Mouse (Mus musculus) midbrain, embryonic 15.5 days (tissue): ENCODE results near the gene Sftpa1. TPM values are rescaled to one million over a fixed set of nuclear protein-coding genes. Genes with fewer than 3 reads are reported as not detected.

Experiments used
- ATAC-seq: fragments of 200-750 bp; cut with Nextera tagmentation; replicated peaks from 2 replicates; pipeline ENCODE4 v1.8.0; 2017; ENCODE audit warnings: moderate TSS enrichment
- H3K27ac ChIP-seq: fragments of 300-500 bp; sonication (generic); 2 replicates; pipeline ENCODE4 v1.5.1; 2015; ENCODE audit warnings: mild to moderate bottlenecking, inconsistent platforms
- H3K27me3 ChIP-seq: fragments of 300-500 bp; sonication (generic); replicated peaks from 2 replicates; pipeline ENCODE4 v1.6.1; 2015; ENCODE audit warnings: inconsistent platforms
- H3K36me3 ChIP-seq: fragments of 300-500 bp; sonication (generic); replicated peaks from 2 replicates; pipeline ENCODE4 v1.6.1; 2015; ENCODE audit warnings: inconsistent platforms
- H3K4me1 ChIP-seq: fragments of 300-500 bp; sonication (generic); 2 replicates; pipeline ENCODE4 v1.6.1; 2015; ENCODE audit warnings: inconsistent platforms
- H3K4me2 ChIP-seq: fragments of 300-500 bp; sonication (generic); 2 replicates; pipeline ENCODE4 v1.6.1; 2015; ENCODE audit warnings: inconsistent platforms, mild to moderate bottlenecking, moderate library complexity
- H3K4me3 ChIP-seq: fragments of 300-500 bp; sonication (generic); 2 replicates; pipeline ENCODE4 v1.5.1; 2015; ENCODE audit warnings: mild to moderate bottlenecking, inconsistent platforms
- H3K9ac ChIP-seq: fragments of 300-500 bp; sonication (generic); 2 replicates; pipeline ENCODE4 v1.6.1; 2015; ENCODE audit warnings: mild to moderate bottlenecking, inconsistent platforms
- H3K9me3 ChIP-seq: fragments of 300-500 bp; sonication (generic); 2 replicates; pipeline ENCODE4 v1.6.1; 2016; ENCODE audit warnings: inconsistent platforms
- WGBS: fragments of 180-500 bp; shearing (Covaris S2); methylation state at CpG from one replicate; pipeline ENCODE4 v1.1.7; 2015; ENCODE audit warnings: mixed read lengths; 5-methylcytosine and 5-hydroxymethylcytosine counted together
- polyA plus RNA-seq: library from polyadenylated mRNA; unstranded; fragments of >200 nt; fragmentation: Nextera tagmentation; extraction: Ambion mirVana; gene quantifications from 2 replicates; pipeline ENCODE4 v1.2.1, GENCODE M21; 2015

Gene Sftpa1
- polyA plus RNA-seq, 1 experiment from 2014 or later, result not detected

DNA sequence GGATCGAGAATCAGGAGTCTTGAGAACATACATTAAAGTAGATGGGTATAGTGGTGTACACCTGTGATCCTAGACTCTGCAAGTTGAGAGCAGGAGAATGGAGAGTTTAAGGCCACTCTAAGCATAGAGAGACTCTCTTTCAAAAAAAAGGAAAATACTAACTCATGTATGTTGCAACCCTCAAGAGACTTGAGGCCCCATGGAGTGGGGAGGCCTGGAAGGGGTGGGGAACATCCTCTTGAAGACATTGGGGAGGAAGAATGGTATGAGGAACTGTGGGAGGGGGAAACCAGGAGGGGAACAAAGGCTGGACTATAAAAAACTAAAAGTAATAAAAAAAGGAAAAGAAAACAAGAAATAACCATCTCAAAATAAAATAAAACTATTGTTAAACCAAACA lies 37.0 kb downstream of the Sftpa1 start:
- Histone ChIP-seq H3K4me2 (no peak overlapping the region), H3K9me3 (no peaks in the 10 kb centered on the region), H3K9ac (no peak overlapping the region), H3K36me3 (no peaks in the 10 kb centered on the region), H3K4me1 (no peaks in the 10 kb centered on the region), H3K4me3 (no peak overlapping the region), H3K27me3 (no peaks in the 10 kb centered on the region), H3K27ac (no peak overlapping the region)
- 90% methylated on average over 1 of the region's 1 CpGs for WGBS
- ATAC-seq, result no peak

DNA sequence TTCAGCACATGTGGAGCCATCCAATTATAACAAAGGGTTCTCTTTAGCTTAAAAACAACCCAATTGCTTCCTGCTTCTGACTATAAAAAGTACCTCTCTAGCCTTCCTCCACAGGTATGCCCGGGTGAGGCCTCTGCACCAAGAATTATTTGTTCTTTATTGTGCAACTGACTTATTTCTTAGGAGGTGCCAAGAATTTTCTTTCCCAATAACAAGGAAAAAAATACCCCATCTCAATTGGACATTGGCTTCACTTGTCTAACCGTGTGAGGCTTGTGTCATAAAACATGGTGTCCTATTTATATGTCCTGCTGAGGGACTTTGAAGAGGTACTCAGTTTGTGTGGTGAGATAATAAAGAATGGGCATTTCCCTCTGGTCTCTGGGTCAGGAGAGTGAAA lies 38.9 kb downstream of the Sftpa1 start:
- 84% methylated on average over 2 of the region's 2 CpGs for WGBS
- Histone ChIP-seq H3K4me1 (no peaks in the 10 kb centered on the region), H3K4me2 (no peak overlapping the region), H3K4me3 (no peak overlapping the region), H3K36me3 (no peaks in the 10 kb centered on the region), H3K27ac (no peak overlapping the region), H3K9me3 (no peaks in the 10 kb centered on the region), H3K27me3 (no peaks in the 10 kb centered on the region), H3K9ac (no peak overlapping the region)
- ATAC-seq, result no peak

DNA sequence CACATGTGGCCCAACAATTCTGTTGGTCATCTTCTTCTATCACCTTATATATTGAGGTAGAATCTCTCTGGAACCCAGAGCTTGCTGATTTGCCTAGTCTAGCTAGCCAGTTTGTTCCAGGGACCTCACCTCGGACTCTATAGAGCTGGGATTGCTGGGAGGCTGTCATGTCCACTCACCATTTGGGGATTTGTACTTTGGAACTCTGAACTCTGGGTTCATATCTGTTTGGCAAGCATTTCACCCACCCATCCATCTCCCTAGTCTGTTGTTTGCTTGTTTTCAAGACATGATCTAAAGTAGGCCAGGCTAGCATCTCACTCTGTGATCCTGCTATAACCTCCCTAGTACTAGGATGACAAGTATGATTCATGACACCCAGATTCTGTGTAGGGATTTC lies 43.2 kb downstream of the Sftpa1 start:
- Histone ChIP-seq H3K4me3 (no peak overlapping the region), H3K4me1 (no peaks in the 10 kb centered on the region), H3K4me2 (no peak overlapping the region), H3K36me3 (no peaks in the 10 kb centered on the region), H3K9me3 (no peaks in the 10 kb centered on the region), H3K9ac (no peak overlapping the region), H3K27ac (no peak overlapping the region), H3K27me3 (no peaks in the 10 kb centered on the region)
- WGBS, result 63% methylated on average over 1 of the region's 1 CpGs
- no peak for ATAC-seq

DNA sequence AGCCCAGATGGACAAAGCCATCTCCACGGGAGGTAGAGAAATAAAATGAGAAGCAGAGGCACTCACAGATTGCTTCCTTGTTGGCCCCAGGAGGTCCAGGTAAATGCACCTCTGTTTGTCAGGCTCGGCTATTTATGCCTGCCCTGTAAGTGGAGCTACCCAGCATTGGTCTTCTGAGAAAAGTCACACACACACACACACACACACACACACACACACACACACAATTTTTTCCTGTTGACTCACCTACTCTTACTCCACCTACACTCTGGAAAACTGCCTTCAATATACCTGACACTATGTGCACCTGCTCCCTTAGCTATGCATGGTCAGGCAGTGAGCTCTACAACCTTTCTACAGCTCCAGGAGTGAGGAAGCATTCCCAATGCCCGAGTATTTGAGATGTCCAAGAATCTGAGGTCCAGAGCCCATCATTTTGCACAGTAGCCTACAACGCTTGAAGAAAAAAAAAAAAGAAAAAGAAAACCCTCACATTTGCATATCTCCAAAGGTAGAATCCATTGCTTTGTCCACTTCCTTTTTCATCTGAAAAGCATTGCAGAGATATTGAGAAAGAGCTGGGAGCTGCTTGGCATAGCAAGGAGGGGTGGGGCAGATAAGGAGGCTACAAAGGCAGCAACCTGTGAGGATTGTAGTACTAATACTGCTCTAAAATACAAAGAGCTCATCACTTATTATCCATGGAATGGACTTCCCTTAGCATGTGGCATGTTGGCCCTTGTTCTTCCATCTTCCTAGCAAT lies 53.7 kb downstream of the Sftpa1 start, which contains the start of gene Sftpd:
Sftpd (minus strand) TSS at position 91 of the 763 bp plus-strand sequence.
- Histone ChIP-seq H3K4me2 (no peak within 1 kb of the TSS), H3K4me1 (no peaks in the 10 kb centered on the region), H3K9me3 (no peaks in the 10 kb centered on the region), H3K27ac (no peak within 1 kb of the TSS), H3K36me3 (no peaks in the 10 kb centered on the region), H3K4me3 (no peak within 1 kb of the TSS), H3K9ac (no peak within 1 kb of the TSS), H3K27me3 (no peaks in the 10 kb centered on the region)
- 76% methylated on average over 4 of the region's 4 CpGs for WGBS
- ATAC-seq, result no peak

Other genes with a start within 250 kb of the Sftpa1 start
- gene Sh2d4b, start 238.5 kb upstream of the Sftpa1 start, polyA plus RNA-seq, result 1.1 and 1.7 TPM in 2 replicates
- 68.9 and 75.2 TPM in 2 replicates for gene Tspan14, start 165.0 kb upstream of the Sftpa1 start, polyA plus RNA-seq
- 85.6 and 88.5 TPM in 2 replicates for gene Fam213a, start 118.0 kb upstream of the Sftpa1 start, polyA plus RNA-seq
- gene Dydc2, start 62.6 kb upstream of the Sftpa1 start, polyA plus RNA-seq, result 0.95 and 1.4 TPM in 2 replicates
- not detected in 2 replicates for gene Dydc1, start 58.9 kb upstream of the Sftpa1 start, polyA plus RNA-seq
- gene Mat1a, start 26.7 kb upstream of the Sftpa1 start, polyA plus RNA-seq, result 0.05 and 0.06 TPM in 2 replicates
- gene Mbl1, start 19.7 kb downstream of the Sftpa1 start, polyA plus RNA-seq, result not detected in 2 replicates
- not detected in 2 replicates for gene Sftpd, start 53.4 kb downstream of the Sftpa1 start, polyA plus RNA-seq
- gene Gm2832, start 147.0 kb downstream of the Sftpa1 start, polyA plus RNA-seq, result 0.23 and 0.41 TPM in 2 replicates
- not detected in 2 replicates for gene Gm5798, start 216.8 kb downstream of the Sftpa1 start, polyA plus RNA-seq